Mouse (Mus musculus): ENCODE measurements around the gene Myo16.
A peak's percentile ranks its signal among the peaks of the same experiment; 100 is the strongest.

Myo16 gene

GRCm38 (mm10) chr8:10415885-10416284 lies 262.2 kb downstream of the Myo16 start:
- peak; percentile 24 for DNase-seq

- DNase-seq, result peak; percentile 76
These were observed 263.1 kb downstream of the Myo16 start for GRCm38 (mm10) chr8:10416806-10417205.

GRCm38 (mm10) chr8:10417281-10417680 lies 263.6 kb downstream of the Myo16 start:
- DNase-seq, result peak; percentile 65

- no peak for DNase-seq
These were observed 264.3 kb downstream of the Myo16 start for GRCm38 (mm10) chr8:10418013-10418412.

GRCm38 (mm10) chr8:10418971-10419370 lies 265.3 kb downstream of the Myo16 start:
- DNase-seq, result no peak

- DNase-seq, result peak; percentile 70
These were observed 266.0 kb downstream of the Myo16 start for GRCm38 (mm10) chr8:10419726-10420125.

- DNase-seq, result peak; percentile 78
These were observed 266.8 kb downstream of the Myo16 start for GRCm38 (mm10) chr8:10420551-10420950.

GRCm38 (mm10) chr8:10421516-10422090 lies 267.9 kb downstream of the Myo16 start:
- DNase-seq, result peak; percentile 54

GRCm38 (mm10) chr8:10435492-10435891 lies 281.8 kb downstream of the Myo16 start:
- peak; percentile 82 for DNase-seq

- DNase-seq, result peak; percentile 92
These were observed 285.1 kb downstream of the Myo16 start for GRCm38 (mm10) chr8:10438772-10439171.

GRCm38 (mm10) chr8:10439595-10440453 lies 286.1 kb downstream of the Myo16 start:
- DNase-seq, result peak; percentile 80

- DNase-seq, result no peak
These were observed 288.9 kb downstream of the Myo16 start for GRCm38 (mm10) chr8:10442562-10442961.

- DNase-seq, result peak; percentile 29
These were observed 291.3 kb downstream of the Myo16 start for GRCm38 (mm10) chr8:10445011-10445410.

- peak; percentile 53 for DNase-seq
These were observed 294.8 kb downstream of the Myo16 start for GRCm38 (mm10) chr8:10448545-10448944.

GRCm38 (mm10) chr8:10453046-10453445 lies 299.3 kb downstream of the Myo16 start:
- DNase-seq, result peak; percentile 65

GRCm38 (mm10) chr8:10458151-10458649 lies 304.5 kb downstream of the Myo16 start:
- peak; percentile 79 for DNase-seq

GRCm38 (mm10) chr8:10462271-10462670 lies 308.6 kb downstream of the Myo16 start:
- DNase-seq, result peak; percentile 16

GRCm38 (mm10) chr8:10468490-10468889 lies 314.8 kb downstream of the Myo16 start:
- DNase-seq, result peak; percentile 27

- peak; percentile 55 for DNase-seq
These were observed 315.9 kb downstream of the Myo16 start for GRCm38 (mm10) chr8:10469658-10470057.

- DNase-seq, result no peak
These were observed 316.6 kb downstream of the Myo16 start for GRCm38 (mm10) chr8:10470280-10470679.

GRCm38 (mm10) chr8:10472371-10472770 lies 318.7 kb downstream of the Myo16 start:
- no peak for DNase-seq

- no peak for DNase-seq
These were observed 320.7 kb downstream of the Myo16 start for GRCm38 (mm10) chr8:10474446-10474845.

GRCm38 (mm10) chr8:10479059-10479458 lies 325.3 kb downstream of the Myo16 start:
- no peak for DNase-seq

GRCm38 (mm10) chr8:10480850-10481249 lies 327.1 kb downstream of the Myo16 start:
- no peak for DNase-seq
